Mouse (Mus musculus) macrophage (primary cell): Measurements from ENCODE around the gene Gm10142. TPM values are rescaled to one million over a fixed set of nuclear protein-coding genes. Genes with fewer than 3 reads are reported as not detected.
"Not testable (repeated sequence)": the region's sequence is repeated elsewhere in the genome, so short reads cannot be mapped to it uniquely, and the experiment has no call there.

Experiments
- H3K27ac ChIP-seq: fragments of 350-480 bp; formaldehyde crosslinking; 2 replicates; pipeline ENCODE4 v1.9.0; 2021
- H3K36me3 ChIP-seq: fragments of 350-480 bp; formaldehyde crosslinking; 2 replicates; pipeline ENCODE4 v1.9.0; 2021; ENCODE audit errors: inconsistent target
- H3K4me3 ChIP-seq: fragments of 350-480 bp; formaldehyde crosslinking; 2 replicates; pipeline ENCODE4 v1.9.0; 2021; ENCODE audit errors: inconsistent target
- H3K79me2 ChIP-seq: fragments of 350-480 bp; formaldehyde crosslinking; 2 replicates; pipeline ENCODE4 v1.9.0; 2021; ENCODE audit errors: inconsistent target
- WGBS: methylation state at CpG from one replicate; pipeline ENCODE4 v1.1.7; 2026; ENCODE audit warnings: inconsistent platforms; ENCODE audit not compliant: missing documents; 5-methylcytosine and 5-hydroxymethylcytosine counted together
- polyA plus RNA-seq: library from polyadenylated mRNA; stranded (reverse); fragments of 250-400 nt; gene quantifications from 3 replicates; pipeline ENCODE4 v1.2.4, GENCODE M21; 2018; ENCODE audit warnings: inconsistent platforms
- total RNA-seq, 78 experiments: library from RNA; depleted of rRNA; stranded (reverse); fragments of 250-400 nt; gene quantifications; 1 replicate in 9 of 78; 2 replicates in 24 of 78; 3 replicates in 43 of 78; 4 replicates in 2 of 78; pipeline ENCODE4 v1.2.4; 2018; ENCODE audit warnings: inconsistent platforms in 56 of 78

Gene Gm10142
- not detected for total RNA-seq (2018; cell fraction: chromatin; rRNA removed)
- total RNA-seq (2018; cell fraction: cytosol; rRNA removed), result not detected
- total RNA-seq (2018; cell fraction: nucleus; rRNA removed), result not detected
- not detected in 3 replicates for polyA plus RNA-seq

GRCm38 (mm10) chr10:77715507-77715906 is at the start of gene Gm10142:
Gene Gm10142 (plus strand): TSS chr10:77715807.
- no peaks in the 10 kb centered on the region for H3K36me3 ChIP-seq
- H3K79me2 ChIP-seq, result no peaks in the 10 kb centered on the region
- 77% methylated on average over 1 of the region's 1 CpGs for WGBS
- no peak within 1 kb of the TSS for H3K4me3 ChIP-seq
- no peak within 1 kb of the TSS for H3K27ac ChIP-seq

GRCm38 (mm10) chr10:77666342-77666741 is 49.3 kb upstream of the Gm10142 start:
- no peak overlapping the region for H3K4me3 ChIP-seq
- no peaks in the 10 kb centered on the region for H3K79me2 ChIP-seq
- H3K27ac ChIP-seq, result no peak overlapping the region
- no peaks in the 10 kb centered on the region for H3K36me3 ChIP-seq
- WGBS, result 88% methylated on average over 8 of the region's 8 CpGs

- Histone ChIP-seq H3K4me3 (no peak overlapping the region), H3K27ac (no peak overlapping the region), H3K36me3 (no peaks in the 10 kb centered on the region), H3K79me2 (no peaks in the 10 kb centered on the region)
- WGBS, result 75% methylated on average over 4 of the region's 4 CpGs
These were observed 48.2 kb upstream of the Gm10142 start for GRCm38 (mm10) chr10:77667402-77667801.

- no peaks in the 10 kb centered on the region for H3K79me2 ChIP-seq
- WGBS, result 81% methylated on average over 4 of the region's 4 CpGs
- no peak overlapping the region for H3K27ac ChIP-seq
- no peaks in the 10 kb centered on the region for H3K36me3 ChIP-seq
- no peak overlapping the region for H3K4me3 ChIP-seq
These were observed 44.9 kb upstream of the Gm10142 start for GRCm38 (mm10) chr10:77670710-77671109.

- H3K27ac ChIP-seq, result no peak overlapping the region
- 50% methylated on average over 4 of the region's 4 CpGs for WGBS
These were observed 44.1 kb upstream of the Gm10142 start for GRCm38 (mm10) chr10:77671519-77671918.

GRCm38 (mm10) chr10:77673765-77674164 is 41.8 kb upstream of the Gm10142 start:
- 75% methylated on average over 12 of the region's 13 CpGs for WGBS
- Histone ChIP-seq H3K27ac (no peak overlapping the region), H3K36me3 (no peaks in the 10 kb centered on the region), H3K4me3 (no peak overlapping the region), H3K79me2 (no peaks in the 10 kb centered on the region)

More at GRCm38 (mm10) chr10:77671519-77671918, 44.1 kb upstream of the Gm10142 start:
- no peak overlapping the region for H3K4me3 ChIP-seq
- H3K79me2 ChIP-seq, result no peaks in the 10 kb centered on the region
- no peaks in the 10 kb centered on the region for H3K36me3 ChIP-seq

GRCm38 (mm10) chr10:77677562-77677961 is 38.0 kb upstream of the Gm10142 start:
- no peak overlapping the region for H3K27ac ChIP-seq
- 2% methylated on average over 35 of the region's 35 CpGs for WGBS
- H3K4me3 ChIP-seq, result no peak overlapping the region

GRCm38 (mm10) chr10:77682994-77683393 is 32.6 kb upstream of the Gm10142 start:
- Histone ChIP-seq H3K36me3 (no peaks in the 10 kb centered on the region), H3K27ac (no peak overlapping the region), H3K79me2 (no peaks in the 10 kb centered on the region), H3K4me3 (no peak overlapping the region)
- WGBS, result 83% methylated on average over 6 of the region's 7 CpGs

More at GRCm38 (mm10) chr10:77677562-77677961, 38.0 kb upstream of the Gm10142 start:
- Histone ChIP-seq H3K79me2 (no peaks in the 10 kb centered on the region), H3K36me3 (no peaks in the 10 kb centered on the region)

- H3K4me3 ChIP-seq, result no peak overlapping the region
- H3K36me3 ChIP-seq, result no peaks in the 10 kb centered on the region
- no peaks in the 10 kb centered on the region for H3K79me2 ChIP-seq
- no peak overlapping the region for H3K27ac ChIP-seq
- WGBS, result 47% methylated on average over 8 of the region's 8 CpGs
These were observed 31.4 kb upstream of the Gm10142 start for GRCm38 (mm10) chr10:77684181-77684580.

- 17% methylated on average over 22 of the region's 22 CpGs for WGBS
- Histone ChIP-seq H3K36me3 (no peaks in the 10 kb centered on the region), H3K27ac (no peak within 1 kb of the TSS), H3K79me2 (no peaks in the 10 kb centered on the region), H3K4me3 (no peak within 1 kb of the TSS)
These were observed 29.5 kb upstream of the Gm10142 start, which contains the start of gene Tspear for GRCm38 (mm10) chr10:77685895-77686664. Gene Tspear (plus strand): TSS chr10:77686569.

GRCm38 (mm10) chr10:77687021-77687420 is 28.6 kb upstream of the Gm10142 start:
- Histone ChIP-seq H3K79me2 (no peaks in the 10 kb centered on the region), H3K36me3 (no peaks in the 10 kb centered on the region), H3K27ac (no peak overlapping the region), H3K4me3 (no peak overlapping the region)
- WGBS, result 56% methylated on average over 10 of the region's 10 CpGs

GRCm38 (mm10) chr10:77690356-77690807 is 25.2 kb upstream of the Gm10142 start, which contains the start of gene Gm19402:
Gene Gm19402 (minus strand): TSS chr10:77690757.
- H3K27ac ChIP-seq, H3K4me3 ChIP-seq, H3K36me3 ChIP-seq, H3K79me2 ChIP-seq: not testable (repeated sequence)
- WGBS, result 76% methylated on average over 3 of the region's 3 CpGs

GRCm38 (mm10) chr10:77697133-77697532 is 18.5 kb upstream of the Gm10142 start, which contains the start of gene Gm9508:
Gene Gm9508 (minus strand): TSS chr10:77697233.
- Histone ChIP-seq H3K79me2 (no peaks in the 10 kb centered on the region), H3K36me3 (no peaks in the 10 kb centered on the region), H3K4me3 (no peak within 1 kb of the TSS), H3K27ac (no peak within 1 kb of the TSS)
- WGBS, result 52% methylated on average over 4 of the region's 4 CpGs

GRCm38 (mm10) chr10:77706326-77706725 is 9.3 kb upstream of the Gm10142 start, which contains the start of gene Gm10272:
Gene Gm10272 (plus strand): TSS chr10:77706626.
- Histone ChIP-seq H3K36me3 (no peaks in the 10 kb centered on the region), H3K79me2 (no peaks in the 10 kb centered on the region), H3K27ac (no peak within 1 kb of the TSS), H3K4me3 (no peak within 1 kb of the TSS)
- 100% methylated on average over 1 of the region's 1 CpGs for WGBS

GRCm38 (mm10) chr10:77709831-77710230 is 5.8 kb upstream of the Gm10142 start:
- no peaks in the 10 kb centered on the region for H3K36me3 ChIP-seq
- WGBS, result 91% methylated on average over 3 of the region's 3 CpGs

More at GRCm38 (mm10) chr10:77709831-77710230, 5.8 kb upstream of the Gm10142 start:
- Histone ChIP-seq H3K4me3 (no peak overlapping the region), H3K79me2 (no peaks in the 10 kb centered on the region), H3K27ac (no peak overlapping the region)
